Mouse (Mus musculus) intestine, embryonic 16.5 days (tissue): ENCODE results near the gene Olfr1420. TPM values are rescaled to one million over a fixed set of nuclear protein-coding genes. Genes with fewer than 3 reads are reported as not detected.
"Not testable (repeated sequence)": the region's sequence is repeated elsewhere in the genome, so short reads cannot be mapped to it uniquely, and the experiment has no call there.

Experiments
- ATAC-seq: fragments of 200-750 bp; cut with Nextera tagmentation; 2 replicates; pipeline ENCODE4 v1.8.0; 2017; ENCODE audit warnings: moderate TSS enrichment, moderate library complexity
- H3K27ac ChIP-seq: fragments of 300-500 bp; sonication (generic); 2 replicates; pipeline ENCODE4 v1.5.1; 2014; ENCODE audit warnings: mild to moderate bottlenecking, low read length
- H3K27me3 ChIP-seq: fragments of 300-500 bp; sonication (generic); replicated peaks from 2 replicates; pipeline ENCODE4 v1.6.1; 2014; ENCODE audit warnings: low read length, control low read depth, mixed read lengths; ENCODE audit not compliant: control insufficient read depth, insufficient read depth
- H3K36me3 ChIP-seq: fragments of 300-500 bp; sonication (generic); 2 replicates; pipeline ENCODE4 v1.6.1; 2014; ENCODE audit warnings: low read length, control low read depth; ENCODE audit not compliant: control insufficient read depth, insufficient read depth
- H3K4me1 ChIP-seq: fragments of 300-500 bp; sonication (generic); 2 replicates; pipeline ENCODE4 v1.6.1; 2014; ENCODE audit warnings: low read length, control low read depth, mixed read lengths; ENCODE audit not compliant: control insufficient read depth, insufficient read depth
- H3K4me2 ChIP-seq: fragments of 300-500 bp; sonication (generic); 2 replicates; pipeline ENCODE4 v1.6.1; 2014; ENCODE audit warnings: low read depth, low read length, control low read depth
- H3K4me3 ChIP-seq: fragments of 300-500 bp; sonication (generic); 2 replicates; pipeline ENCODE4 v1.5.1; 2014; ENCODE audit warnings: mild to moderate bottlenecking, low read length
- H3K9ac ChIP-seq: fragments of 300-500 bp; sonication (generic); 2 replicates; pipeline ENCODE4 v1.6.1; 2014; ENCODE audit warnings: low read depth, low read length
- H3K9me3 ChIP-seq: fragments of 300-500 bp; sonication (generic); 2 replicates; pipeline ENCODE4 v1.6.1; 2016; ENCODE audit warnings: low read length, control low read depth; ENCODE audit not compliant: control insufficient read depth
- WGBS: fragments of 180-500 bp; shearing (Covaris S2); extraction: QIAGEN DNeasy Blood & Tissue Kit; methylation state at CpG from one replicate; pipeline ENCODE4 v1.1.7; 2014; 5-methylcytosine and 5-hydroxymethylcytosine counted together
- microRNA-seq: library from miRNA; unstranded; fragments of <30 nt; microRNA quantifications from one replicate; pipeline ENCODE4, GENCODE M21; 2016
- polyA plus RNA-seq: library from polyadenylated mRNA; unstranded; fragments of >200 nt; fragmentation: Nextera tagmentation; extraction: Ambion mirVana; gene quantifications from 2 replicates; pipeline ENCODE4 v1.2.1, GENCODE M21; 2015

Gene Olfr1420
- polyA plus RNA-seq, 1 experiment from 2014 or later = not detected

GRCm38 (mm10) chr19:11946460-11946859 is 60.1 kb downstream of the Olfr1420 start:
- not testable (repeated sequence) for H3K4me1 ChIP-seq, H3K27me3 ChIP-seq, H3K9ac ChIP-seq, H3K27ac ChIP-seq, ATAC-seq, H3K4me2 ChIP-seq, H3K4me3 ChIP-seq, H3K9me3 ChIP-seq
- H3K36me3 ChIP-seq = peaks cover 11% of the 10 kb centered on the region; the same call in 1 of the 2 replicates
- 93% methylated on average over 9 of the region's 9 CpGs for WGBS

Small RNA genes lying within 50 kb of the gene (microRNA-seq; reads per million reads assigned to microRNA genes)
- 5.0 reads per million, percentile 15 among the genes with 10 or more reads in this experiment for gene Mir6994

Other genes with a start within 250 kb of the Olfr1420 start
- gene Ms4a3, start 245.7 kb upstream of the Olfr1420 start, polyA plus RNA-seq = 0.42 TPM in 1 of 2 replicates, not detected in the other
- not detected in 2 replicates for gene Oosp2, start 226.0 kb upstream of the Olfr1420 start, polyA plus RNA-seq
- gene Oosp1, start 195.4 kb upstream of the Olfr1420 start, polyA plus RNA-seq = not detected in 2 replicates
- not detected in 2 replicates for gene Oosp3, start 189.5 kb upstream of the Olfr1420 start, polyA plus RNA-seq
- gene Gif, start 139.0 kb upstream of the Olfr1420 start, polyA plus RNA-seq = not detected in 2 replicates
- gene Mrpl16, start 116.2 kb upstream of the Olfr1420 start, polyA plus RNA-seq = 56.3 and 62.2 TPM in 2 replicates
- 55.8 and 70.2 TPM in 2 replicates for gene Stx3, start 67.2 kb upstream of the Olfr1420 start, polyA plus RNA-seq
- not detected in 2 replicates for gene Olfr1417, start 47.3 kb upstream of the Olfr1420 start, polyA plus RNA-seq
- gene Olfr1418, start 25.5 kb upstream of the Olfr1420 start, polyA plus RNA-seq = not detected in 2 replicates
- not detected in 2 replicates for gene Olfr1419, start 11.5 kb upstream of the Olfr1420 start, polyA plus RNA-seq
- 17.3 and 18.8 TPM in 2 replicates for gene Patl1, start 25.8 kb downstream of the Olfr1420 start, polyA plus RNA-seq
- 3.3 and 3.8 TPM in 2 replicates for gene Osbp, start 79.4 kb downstream of the Olfr1420 start, polyA plus RNA-seq
- not detected in 2 replicates for gene Olfr1423, start 154.8 kb downstream of the Olfr1420 start, polyA plus RNA-seq
- not detected in 2 replicates for gene Olfr1424, start 176.1 kb downstream of the Olfr1420 start, polyA plus RNA-seq
- not detected in 2 replicates for gene Olfr1425, start 191.2 kb downstream of the Olfr1420 start, polyA plus RNA-seq
- not detected in 2 replicates for gene Olfr1426, start 205.4 kb downstream of the Olfr1420 start, polyA plus RNA-seq
- not detected in 2 replicates for gene Olfr1427, start 216.8 kb downstream of the Olfr1420 start, polyA plus RNA-seq
- gene Olfr1428, start 229.3 kb downstream of the Olfr1420 start, polyA plus RNA-seq = not detected in 2 replicates
- not detected in 2 replicates for gene Olfr76, start 236.6 kb downstream of the Olfr1420 start, polyA plus RNA-seq